ENCODE assay signal across 10 mouse cellular contexts in genomic region chr6:61067355-61068116, GRCm38 (mm10).
DNase-seq lines count a peak whose midpoint lies in the region; ATAC-seq and TF ChIP-seq lines count a peak whose summit lies in the region.
"Had no signal": no experiment of that assay in that cellular context is flagged by ENCODE, and none has a peak within 500 bp of the region (broad histone marks: within the 10 kb centered on the region; RNA-seq: fewer than 3 reads in every experiment).

No protein-coding gene starts in this region.

- TF ChIP-seq EP300 in lung, postnatal 0 days (IDR thresholded peaks at IDR 0.05): no peak
- TF ChIP-seq EP300 in liver, postnatal 0 days (IDR thresholded peaks at IDR 0.05; ENCODE audit: low read depth): no peak

- H3K9ac ChIP-seq in lung, postnatal 0 days (replicated peaks; ENCODE audit: low read depth): no peak overlapping the region
- H3K9ac ChIP-seq in forebrain, embryonic 13.5 days: 0 out of 2 replicates have a peak overlapping the region, but pooled peaks have one; percentile 34
- H3K9ac ChIP-seq in limb, embryonic 12.5 days (replicated peaks): no peak overlapping the region
- no peak overlapping the region for H3K9ac ChIP-seq in liver, postnatal 0 days (replicated peaks)

- 0 out of 2 replicates have a peak overlapping the region, but pooled peaks have one; percentile 27 for H3K4me2 ChIP-seq in lung, postnatal 0 days (replicated peaks; ENCODE audit: low read depth, low read length)
- peak overlapping the region; percentile 36 for H3K4me2 ChIP-seq in forebrain, embryonic 13.5 days
- peak overlapping the region; percentile 17; the same call in 1 of the 2 replicates for H3K4me2 ChIP-seq in limb, embryonic 12.5 days
- H3K4me2 ChIP-seq in liver, postnatal 0 days (ENCODE audit: low read depth, low read length): no peak overlapping the region

- 37% methylated on average over 10 of the region's 10 CpGs for WGBS in lung, postnatal 0 days
- 2% methylated on average over 10 of the region's 10 CpGs for WGBS in forebrain, embryonic 13.5 days
- 24% methylated on average over 10 of the region's 10 CpGs for WGBS in limb, embryonic 12.5 days
- 65% methylated on average over 10 of the region's 10 CpGs for WGBS in liver, postnatal 0 days (ENCODE audit: insufficient replicate concordance)

- peak overlapping the region; percentile 3; the same call in 1 of the 2 replicates for H3K4me3 ChIP-seq in lung, postnatal 0 days (ENCODE audit: low read depth, low read length)
- no peak overlapping the region for H3K4me3 ChIP-seq in forebrain, embryonic 13.5 days
- H3K4me3 ChIP-seq in limb, embryonic 12.5 days (replicated peaks): no peak overlapping the region
- no peak overlapping the region for H3K4me3 ChIP-seq in liver, postnatal 0 days (ENCODE audit: low read depth, low read length)

- H3K36me3 ChIP-seq in lung, postnatal 0 days (ENCODE audit: insufficient read depth, low read length): no peaks in the 10 kb centered on the region
- H3K36me3 ChIP-seq in forebrain, embryonic 13.5 days (ENCODE audit: poor library complexity, severe bottlenecking): no peaks in the 10 kb centered on the region
- H3K36me3 ChIP-seq in limb, embryonic 12.5 days: no peaks in the 10 kb centered on the region
- H3K36me3 ChIP-seq in splenic B cell, adult 2 months (ENCODE audit: control insufficient read depth, insufficient read depth, low read length, poor library complexity, severe bottlenecking): no peaks in the 10 kb centered on the region
- no peaks in the 10 kb centered on the region for H3K36me3 ChIP-seq in liver, postnatal 0 days (replicated peaks; ENCODE audit: insufficient read depth, low read length)

- no peaks in the 10 kb centered on the region for H3K27me3 ChIP-seq in lung, postnatal 0 days (replicated peaks; ENCODE audit: insufficient read depth, low read length)
- H3K27me3 ChIP-seq in forebrain, embryonic 13.5 days: no peaks in the 10 kb centered on the region
- no peaks in the 10 kb centered on the region for H3K27me3 ChIP-seq in limb, embryonic 12.5 days
- H3K27me3 ChIP-seq in splenic B cell, adult 2 months (ENCODE audit: control insufficient read depth, insufficient read depth, low read length, poor library complexity, severe bottlenecking): no peaks in the 10 kb centered on the region
- H3K27me3 ChIP-seq in liver, postnatal 0 days (ENCODE audit: insufficient read depth, low read length): no peaks in the 10 kb centered on the region

- no peaks in the 10 kb centered on the region for H3K4me1 ChIP-seq in lung, postnatal 0 days (ENCODE audit: insufficient read depth, low read depth, low read length)
- peaks cover 30% of the 10 kb centered on the region for H3K4me1 ChIP-seq in forebrain, embryonic 13.5 days
- peaks cover 24% of the 10 kb centered on the region for H3K4me1 ChIP-seq in limb, embryonic 12.5 days (replicated peaks)
- no peaks in the 10 kb centered on the region for H3K4me1 ChIP-seq in liver, postnatal 0 days (ENCODE audit: insufficient read depth)

- no peak for TF ChIP-seq CTCF in lung, postnatal 0 days (IDR thresholded peaks at IDR 0.05)
- no peak for TF ChIP-seq CTCF in liver, postnatal 0 days (IDR thresholded peaks at IDR 0.05; ENCODE audit: low read depth)

- no peak for DNase-seq in lung, postnatal 0 days (ENCODE audit: low spot score)
- no peak for DNase-seq in lung, postnatal 36 days
- DNase-seq in splenic B cell, adult 2 months (ENCODE audit: low read depth, low spot score): peak; percentile 32
- no peak for DNase-seq in layer of hippocampus, postnatal 36 days
- no peak for DNase-seq in cerebellum, adult 11-12 months
- DNase-seq in liver, postnatal 0 days: no peak
- DNase-seq: cerebellum, adult 2 months; lung, postnatal 4 days had no signal

- no peak overlapping the region for H3K27ac ChIP-seq in lung, postnatal 0 days (ENCODE audit: low read length)
- H3K27ac ChIP-seq in forebrain, embryonic 13.5 days: peak overlapping the region; percentile 37
- H3K27ac ChIP-seq in limb, embryonic 12.5 days: no peak overlapping the region
- no peak overlapping the region for H3K27ac ChIP-seq in liver, postnatal 0 days (ENCODE audit: low read depth)

- no peak for ATAC-seq in lung, postnatal 0 days
- ATAC-seq in forebrain, embryonic 13.5 days: peak; percentile 59; the same call in 1 of the 2 replicates
- ATAC-seq in limb, embryonic 12.5 days (ENCODE audit: insufficient number of reproducible peaks, insufficient read depth, low FRiP score, low TSS enrichment, low read depth): no peak
- ATAC-seq in liver, postnatal 0 days: no peak

- no peaks in the 10 kb centered on the region for H3K9me3 ChIP-seq in lung, postnatal 0 days (ENCODE audit: low read length)
- H3K9me3 ChIP-seq in forebrain, embryonic 13.5 days (replicated peaks): no peaks in the 10 kb centered on the region
- no peaks in the 10 kb centered on the region for H3K9me3 ChIP-seq in limb, embryonic 12.5 days
- H3K9me3 ChIP-seq in liver, postnatal 0 days (ENCODE audit: low read length): no peaks in the 10 kb centered on the region
